Mouse (Mus musculus): ENCODE measurements around the gene Mgat4c.

GRCm38 (mm10) chr10:102389223-102389622, 707.9 kb downstream of the Mgat4c start:
- TF ChIP-seq POLR2A (IDR thresholded peaks at IDR 0.05; ENCODE audit: insufficient read length, low read depth) (no peak), USF1 (IDR thresholded peaks at IDR 0.05; ENCODE audit: low read depth) (no peak), POLR2AphosphoS2 (IDR thresholded peaks at IDR 0.05; ENCODE audit: insufficient read length, low read depth) (no peak), TCF12 (IDR thresholded peaks at IDR 0.05; ENCODE audit: insufficient read depth, poor library complexity, severe bottlenecking) (no peak), E2F4 (IDR thresholded peaks at IDR 0.05; ENCODE audit: insufficient read depth) (no peak), CEBPB (IDR thresholded peaks at IDR 0.05; ENCODE audit: insufficient read depth, poor library complexity, severe bottlenecking) (no peak), MYOD1 (IDR thresholded peaks at IDR 0.05; ENCODE audit: control insufficient read depth in 1 of 3, insufficient read length in 2 of 3, low read depth in 2 of 3) (no peak), MYOG (IDR thresholded peaks at IDR 0.05; ENCODE audit: control insufficient read depth in 1 of 3, insufficient read depth in 1 of 3, insufficient read length in 2 of 3, low read depth in 2 of 3) (no peak), MAX (IDR thresholded peaks at IDR 0.05; ENCODE audit: low read depth) (no peak), SRF (IDR thresholded peaks at IDR 0.05; ENCODE audit: control insufficient read depth, insufficient read length, low read depth) (no peak), REST (IDR thresholded peaks at IDR 0.05; ENCODE audit: insufficient read depth, insufficient read length) (no peak), TCF3 (IDR thresholded peaks at IDR 0.05; ENCODE audit: insufficient read length, low read depth) (no peak)

Data from myocyte (in vitro differentiated cells).